Mouse (Mus musculus): ENCODE measurements around the gene Gm42906.

Gm42906 gene

GRCm38 (mm10) chr5:151108291-151108897, 319.6 kb downstream of the Gm42906 start:
- no peak for DNase-seq (ENCODE audit: low spot score)

DNA sequence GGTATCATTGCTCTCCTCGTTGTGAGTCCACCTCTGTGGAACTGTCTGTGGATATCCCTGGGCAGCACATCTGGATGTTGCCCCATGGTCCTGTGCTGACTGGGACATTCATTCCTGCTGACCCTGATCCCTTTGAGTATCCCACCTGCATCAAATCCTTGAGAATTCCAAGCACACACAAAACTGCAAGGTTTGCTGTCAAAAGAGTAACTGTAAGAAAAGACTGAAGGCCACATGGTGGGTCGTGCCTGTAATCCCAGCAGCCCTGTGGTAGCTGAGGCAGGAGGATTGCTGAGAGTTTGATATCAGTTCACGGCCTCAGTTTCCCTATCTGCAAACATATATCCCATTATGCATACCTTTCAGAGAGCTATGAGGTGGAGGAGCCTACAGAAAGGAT, 321.1 kb downstream of the Gm42906 start:
- DNase-seq (ENCODE audit: low spot score), result no peak

GRCm38 (mm10) chr5:151105054-151105971, 322.6 kb downstream of the Gm42906 start:
- DNase-seq (ENCODE audit: low spot score), result no peak

DNA sequence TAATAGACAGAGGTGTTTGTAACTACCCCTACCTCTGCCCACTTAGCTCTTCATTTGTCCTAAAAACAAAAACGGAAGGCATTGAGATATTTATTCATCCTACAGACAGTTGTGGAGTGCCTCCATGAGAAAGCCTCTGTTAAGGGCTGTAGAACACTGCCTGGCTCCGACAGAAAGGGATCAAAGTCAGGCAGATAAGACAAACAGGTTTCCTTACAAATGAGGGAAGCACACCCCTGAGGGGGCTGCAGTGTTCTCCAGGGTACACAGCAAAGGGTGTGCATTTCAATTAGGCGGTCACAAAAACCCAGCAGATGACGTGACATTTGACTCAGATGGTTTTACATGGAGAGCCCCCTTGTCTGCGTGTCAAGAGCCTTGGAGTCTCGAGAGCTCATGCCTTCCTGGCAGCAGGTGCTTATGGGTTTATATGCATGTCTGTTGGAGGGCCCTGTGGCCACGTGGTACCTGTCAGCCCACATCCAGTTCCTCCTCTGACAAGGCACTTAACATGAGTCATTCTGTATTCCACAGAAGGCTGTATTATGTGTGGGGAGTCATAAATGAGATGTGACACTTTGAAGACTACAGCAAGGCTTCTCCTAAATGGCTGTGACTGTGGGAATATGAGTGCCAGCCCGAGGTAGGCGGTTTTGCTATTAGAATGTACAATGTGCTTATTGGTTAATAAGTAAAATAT, 323.5 kb downstream of the Gm42906 start:
- DNase-seq (ENCODE audit: low spot score), result peak; percentile 70

DNA sequence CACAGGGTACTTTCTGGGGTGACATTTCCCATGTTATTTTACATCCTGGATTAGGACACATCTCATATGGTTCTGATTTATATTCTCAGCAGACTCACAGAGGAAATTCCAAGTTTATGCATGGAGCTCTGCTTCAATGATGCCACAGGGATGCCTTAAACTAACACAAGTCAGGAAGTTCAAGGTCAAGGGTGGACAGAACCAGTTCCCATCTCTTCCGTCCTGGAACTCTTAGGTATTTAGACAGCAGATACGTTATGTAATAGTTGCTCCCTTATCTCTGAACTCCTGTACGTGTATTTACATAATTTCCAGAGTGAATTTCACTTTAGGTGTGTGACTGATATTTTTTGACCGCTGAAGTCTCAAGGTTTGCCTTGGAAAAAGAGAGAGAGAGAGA, 324.7 kb downstream of the Gm42906 start:
- DNase-seq (ENCODE audit: low spot score), result no peak

DNA sequence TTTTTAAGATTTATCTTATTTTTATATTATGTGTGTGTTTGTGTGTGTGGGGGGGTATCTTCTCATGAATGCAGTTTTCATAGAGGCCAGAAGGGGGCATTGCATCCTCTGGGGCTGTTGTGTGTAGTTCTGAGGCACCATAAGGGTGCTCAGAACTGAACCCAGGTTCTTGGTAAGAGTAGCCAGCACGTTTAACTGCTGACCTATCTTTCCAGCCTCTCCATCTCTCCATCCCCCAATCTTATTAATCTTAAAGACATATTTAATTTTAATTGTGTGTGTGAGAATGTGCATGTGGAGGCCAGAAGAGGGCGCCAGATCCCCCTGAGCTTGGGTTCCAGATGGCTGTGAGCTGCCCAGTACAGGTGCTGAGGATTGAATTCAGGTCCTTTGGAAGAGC, 325.7 kb downstream of the Gm42906 start:
- DNase-seq (ENCODE audit: low spot score), result no peak

DNA sequence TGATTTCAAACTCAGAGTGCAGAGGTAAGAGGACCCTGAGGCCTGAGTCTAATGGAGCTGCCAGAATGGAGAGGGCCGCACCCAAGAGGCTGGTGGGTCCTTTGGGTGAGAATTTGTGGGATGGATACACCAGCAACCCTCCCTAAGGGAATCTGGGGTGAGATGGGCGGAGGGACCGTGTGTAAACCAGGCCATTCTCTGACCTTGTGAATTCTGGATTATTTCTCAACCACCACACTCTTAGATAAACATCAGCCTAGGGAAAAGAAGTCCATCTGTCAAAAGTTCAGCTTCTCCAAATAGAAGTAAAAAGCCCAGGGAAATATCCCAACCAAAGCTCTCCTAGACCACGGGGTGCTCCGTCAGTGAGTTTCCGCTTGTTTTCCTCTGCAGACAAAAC, 332.0 kb downstream of the Gm42906 start:
- peak; percentile 40 for DNase-seq (ENCODE audit: low spot score)

GRCm38 (mm10) chr5:151092886-151093665, 334.9 kb downstream of the Gm42906 start:
- DNase-seq (ENCODE audit: low spot score), result peak; percentile 34

GRCm38 (mm10) chr5:151090996-151091395, 337.0 kb downstream of the Gm42906 start:
- no peak for DNase-seq (ENCODE audit: low spot score)

GRCm38 (mm10) chr5:151089201-151089600, 338.8 kb downstream of the Gm42906 start:
- DNase-seq (ENCODE audit: low spot score), result no peak

DNA sequence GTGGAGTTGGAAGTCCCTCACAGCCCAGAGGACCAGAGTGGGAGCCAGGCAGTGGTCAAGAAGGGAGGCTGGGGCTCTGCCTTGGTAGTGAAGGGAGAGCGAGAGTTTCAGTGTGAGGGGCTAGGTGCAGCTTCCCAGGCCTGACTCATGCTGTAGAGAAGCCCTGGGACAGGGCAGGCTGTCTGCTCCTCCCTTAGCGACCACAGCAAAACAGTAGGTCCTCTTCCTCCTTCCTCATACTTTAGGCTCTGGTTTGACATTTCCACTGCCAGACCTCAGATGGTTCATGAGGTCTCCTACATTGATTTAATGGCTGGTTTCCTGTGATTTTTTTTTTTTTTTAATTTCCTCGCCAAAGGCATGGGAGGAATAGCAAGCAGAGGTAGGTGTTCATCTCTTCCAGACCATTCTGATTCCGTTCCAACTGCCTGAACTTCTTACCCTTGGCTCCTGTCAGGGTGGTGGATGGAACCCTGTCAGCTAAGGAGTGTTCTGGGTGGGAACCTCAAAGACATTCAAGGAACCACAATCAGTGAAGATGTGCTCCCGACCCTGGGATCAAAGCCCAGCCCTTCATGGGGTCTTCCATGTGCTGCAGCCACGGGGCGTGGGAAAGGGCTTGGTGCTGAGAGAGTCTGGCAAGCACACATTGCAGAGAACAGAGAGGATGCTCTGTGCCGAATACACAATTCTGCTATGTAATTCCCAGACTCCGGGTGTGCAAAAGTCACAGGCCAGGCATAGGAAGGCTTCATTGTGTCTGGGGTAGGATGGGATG, 341.3 kb downstream of the Gm42906 start:
- no peak for DNase-seq (ENCODE audit: low spot score)

DNA sequence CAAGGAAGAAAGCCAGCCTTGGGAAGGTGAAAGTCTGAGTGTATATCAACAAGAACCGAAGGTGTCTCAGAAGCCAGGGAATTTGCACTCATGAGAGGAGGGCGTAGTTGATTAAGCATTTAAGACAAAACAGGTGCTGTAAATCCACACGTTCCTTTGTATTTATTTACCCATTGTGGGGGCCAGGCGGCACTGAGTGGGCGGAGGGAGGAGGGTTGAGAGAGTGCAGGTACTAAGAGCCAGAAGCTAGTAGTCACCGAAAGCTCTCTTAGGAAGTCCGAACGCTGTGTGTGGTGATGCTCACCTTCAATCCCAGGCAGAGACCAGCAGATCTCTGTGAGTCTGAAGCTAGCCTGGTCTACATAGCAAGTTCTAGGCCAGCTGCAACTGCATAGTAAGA, 342.2 kb downstream of the Gm42906 start:
- DNase-seq (ENCODE audit: low spot score), result no peak

GRCm38 (mm10) chr5:151080276-151080675, 347.7 kb downstream of the Gm42906 start:
- no peak for DNase-seq (ENCODE audit: low spot score)

DNA sequence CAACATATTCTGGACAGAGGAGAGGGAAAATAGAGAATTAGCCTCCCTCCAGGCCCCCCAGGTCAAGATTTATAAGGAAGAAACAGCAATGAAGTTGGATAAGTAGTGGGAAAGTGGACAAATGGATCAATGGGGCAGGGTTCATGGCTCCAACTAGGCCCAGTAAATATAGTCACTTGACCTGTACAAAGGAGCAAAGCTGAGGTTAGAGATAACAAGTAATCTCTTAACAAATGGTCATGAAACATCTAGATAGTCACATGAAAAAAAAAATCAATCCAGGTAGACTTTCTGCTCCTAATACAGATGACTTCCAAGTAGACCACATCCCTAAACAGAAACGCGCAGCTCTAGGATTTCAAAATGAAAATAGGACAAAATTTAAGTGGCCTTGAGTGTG, 350.0 kb downstream of the Gm42906 start:
- no peak for DNase-seq (ENCODE audit: low spot score)

GRCm38 (mm10) chr5:151076917-151077316, 351.0 kb downstream of the Gm42906 start:
- peak; percentile 43 for DNase-seq (ENCODE audit: low spot score)

- DNase-seq (ENCODE audit: low spot score), result no peak
Measured at GRCm38 (mm10) chr5:151074282-151074681, 353.7 kb downstream of the Gm42906 start.

GRCm38 (mm10) chr5:151071430-151071829, 356.5 kb downstream of the Gm42906 start:
- no peak for DNase-seq (ENCODE audit: low spot score)

DNA sequence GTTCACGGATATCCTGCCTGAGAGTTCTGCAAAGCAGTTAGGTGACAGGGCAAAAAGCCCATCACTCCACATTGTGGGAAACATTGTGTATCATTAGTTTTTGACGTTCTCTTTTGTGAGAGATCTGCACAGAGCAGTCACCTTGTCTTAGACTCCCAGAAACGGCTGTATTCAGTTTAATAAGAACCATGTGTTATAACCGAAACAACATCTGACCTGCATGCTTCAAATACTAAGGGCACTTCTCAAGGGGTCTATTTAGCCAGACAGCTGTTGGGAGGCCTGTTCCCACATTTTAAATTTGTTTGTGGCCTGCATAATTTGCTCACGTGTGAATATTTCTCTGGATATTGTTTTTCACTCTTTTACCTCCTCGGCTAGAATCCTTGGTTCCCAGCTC, 357.1 kb downstream of the Gm42906 start:
- DNase-seq (ENCODE audit: low spot score), result no peak

DNA sequence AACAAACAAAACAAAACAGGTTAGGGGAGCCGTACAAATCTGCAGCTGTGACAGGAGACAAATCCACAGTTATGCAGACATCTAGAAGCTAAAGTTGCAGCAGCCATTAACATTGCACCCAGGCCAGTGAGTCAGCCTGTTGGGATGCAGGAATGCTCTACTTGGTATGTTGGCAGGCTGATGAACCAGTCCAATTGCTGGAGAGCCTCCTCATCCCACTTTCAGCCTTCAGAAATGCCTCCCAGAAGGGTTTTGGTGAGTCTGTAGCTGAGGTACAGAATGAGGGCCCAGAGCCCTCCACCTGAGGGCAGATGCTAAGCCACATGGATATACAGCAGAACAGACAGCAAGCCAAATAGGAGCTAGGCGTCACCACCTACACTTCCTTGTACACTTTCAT, 358.4 kb downstream of the Gm42906 start:
- DNase-seq (ENCODE audit: low spot score), result no peak

DNA sequence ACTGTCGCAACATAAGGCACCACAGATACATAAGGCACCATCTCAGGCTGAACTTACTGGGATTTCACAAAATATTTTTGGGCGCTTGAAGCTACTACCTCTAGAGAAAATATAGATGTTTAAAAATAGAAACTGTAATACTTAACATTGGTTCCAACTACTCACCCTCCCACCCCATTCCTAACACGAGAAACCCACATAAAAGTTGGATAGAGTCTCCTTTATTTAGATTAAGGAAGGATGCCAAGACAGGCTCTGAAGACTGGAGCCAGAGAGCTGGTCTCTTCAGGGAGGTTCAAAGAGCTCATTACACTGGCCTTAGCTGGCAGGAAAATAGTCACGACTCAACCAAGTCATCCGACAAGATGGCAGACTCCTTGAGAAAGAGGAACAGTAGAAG, 361.9 kb downstream of the Gm42906 start:
- DNase-seq (ENCODE audit: low spot score), result no peak

DNA sequence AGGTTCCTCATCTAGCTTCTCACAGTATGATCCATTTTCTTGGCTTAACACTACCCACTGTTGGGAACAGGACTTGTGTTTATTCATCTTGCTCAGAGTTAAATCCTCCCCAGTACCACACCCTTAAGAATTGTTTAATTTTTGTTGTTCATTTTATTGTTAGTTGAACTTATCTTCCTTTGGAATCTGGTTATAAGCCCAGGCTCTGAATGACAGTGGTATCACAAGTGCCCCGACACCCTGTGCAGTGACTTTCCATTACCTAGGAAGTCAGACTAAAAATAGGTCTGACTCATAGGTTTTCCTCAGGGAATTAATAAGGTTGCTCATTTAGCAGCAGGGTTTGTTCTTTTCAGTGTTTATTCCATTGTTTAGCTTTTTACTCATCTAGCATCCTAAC, 362.7 kb downstream of the Gm42906 start:
- peak; percentile 75 for DNase-seq (ENCODE audit: low spot score)

Data from lung, postnatal 25 days (tissue).